Mouse (Mus musculus): ENCODE data around the gene Nxpe5. TPM values are rescaled to one million over a fixed set of nuclear protein-coding genes. Genes with fewer than 3 reads are reported as not detected.

Gene Nxpe5
- total RNA-seq, 2 experiments from 2014 or later: 0.23 to 0.26 TPM

GRCm38 (mm10) chr5:138251144-138251543 lies 25.4 kb downstream of the Nxpe5 start:
- no peak for DNase-seq (ENCODE audit: low spot score in 2 of 2)

GRCm38 (mm10) chr5:138253061-138253460 lies 27.4 kb downstream of the Nxpe5 start:
- DNase-seq (ENCODE audit: low spot score in 2 of 2): no peak

- DNase-seq (ENCODE audit: low spot score in 2 of 2): peak; percentile 94
Observed at GRCm38 (mm10) chr5:138255353-138256093, 29.8 kb downstream of the Nxpe5 start, which contains the start of gene Lamtor4. Gene Lamtor4 (plus strand): TSS chr5:138255482.

GRCm38 (mm10) chr5:138256094-138256467 lies 30.4 kb downstream of the Nxpe5 start:
- no peak for DNase-seq (ENCODE audit: low spot score in 2 of 2)

- DNase-seq (ENCODE audit: low spot score in 2 of 2): no peak
Observed at GRCm38 (mm10) chr5:138256966-138257584, 31.4 kb downstream of the Nxpe5 start.

- DNase-seq (ENCODE audit: low spot score in 2 of 2): no peak
Observed at GRCm38 (mm10) chr5:138257585-138257978, 31.9 kb downstream of the Nxpe5 start.

GRCm38 (mm10) chr5:138258078-138258477 lies 32.4 kb downstream of the Nxpe5 start:
- no peak for DNase-seq (ENCODE audit: low spot score in 2 of 2)

GRCm38 (mm10) chr5:138258542-138258941 lies 32.8 kb downstream of the Nxpe5 start:
- DNase-seq (ENCODE audit: low spot score in 2 of 2): no peak

- no peak for DNase-seq (ENCODE audit: low spot score in 2 of 2)
Observed at GRCm38 (mm10) chr5:138258993-138259392, 33.3 kb downstream of the Nxpe5 start.

GRCm38 (mm10) chr5:138260051-138260450 lies 34.4 kb downstream of the Nxpe5 start:
- no peak for DNase-seq (ENCODE audit: low spot score in 2 of 2)

GRCm38 (mm10) chr5:138260834-138261233 lies 35.1 kb downstream of the Nxpe5 start:
- DNase-seq (ENCODE audit: low spot score in 2 of 2): no peak

GRCm38 (mm10) chr5:138262001-138262400 lies 36.3 kb downstream of the Nxpe5 start:
- no peak for DNase-seq (ENCODE audit: low spot score in 2 of 2)

GRCm38 (mm10) chr5:138262582-138263240 lies 37.0 kb downstream of the Nxpe5 start:
- DNase-seq (ENCODE audit: low spot score in 2 of 2): no peak

- peak; percentile 90 to 94 for DNase-seq (ENCODE audit: low spot score in 2 of 2)
Observed at GRCm38 (mm10) chr5:138263260-138264206, 37.8 kb downstream of the Nxpe5 start, which contains the start of gene BC037034. Gene BC037034 (minus strand): TSS chr5:138264033.

GRCm38 (mm10) chr5:138264207-138264578 lies 38.5 kb downstream of the Nxpe5 start:
- no peak for DNase-seq (ENCODE audit: low spot score in 2 of 2)

- DNase-seq (ENCODE audit: low spot score in 2 of 2): no peak
Observed at GRCm38 (mm10) chr5:138265712-138266111, 40.0 kb downstream of the Nxpe5 start.

- DNase-seq (ENCODE audit: low spot score in 2 of 2): no peak
Observed at GRCm38 (mm10) chr5:138267114-138267513, 41.4 kb downstream of the Nxpe5 start.

- no peak for DNase-seq (ENCODE audit: low spot score in 2 of 2)
Observed at GRCm38 (mm10) chr5:138268980-138269379, 43.3 kb downstream of the Nxpe5 start.

- DNase-seq (ENCODE audit: low spot score in 2 of 2): no peak
Observed at GRCm38 (mm10) chr5:138271232-138271631, 45.5 kb downstream of the Nxpe5 start.

- DNase-seq (ENCODE audit: low spot score in 2 of 2): no peak
Observed at GRCm38 (mm10) chr5:138272409-138272923, 46.8 kb downstream of the Nxpe5 start, which contains the start of gene Gal3st4. Gene Gal3st4 (minus strand): TSS chr5:138272840.

- no peak for DNase-seq (ENCODE audit: low spot score in 2 of 2)
Observed at GRCm38 (mm10) chr5:138274186-138274585, 48.5 kb downstream of the Nxpe5 start.
